Mouse (Mus musculus) subcutaneous adipose tissue, adult 2 months (tissue): Measurements from ENCODE around the gene Dennd4b. TPM values are rescaled to one million over a fixed set of nuclear protein-coding genes. Genes with fewer than 3 reads are reported as not detected.

Experiments
- polyA plus RNA-seq: library from polyadenylated mRNA; depleted of rRNA; stranded (reverse); fragments of >200 nt; gene quantifications from 2 replicates; pipeline ENCODE4 v1.2.3, GENCODE M21; 2012; ENCODE audit warnings: low replicate concordance; rRNA removed

Gene Dennd4b
- 21.1 and 31.2 TPM in 2 replicates for polyA plus RNA-seq

GRCm38 (mm10) chr3:90265034-90265931, at the start of gene Dennd4b:
Gene Dennd4b, plus strand, starts transcription at chr3:90265185.

GRCm38 (mm10) chr3:90231507-90232333, 33.3 kb upstream of the Dennd4b start, which contains the start of gene Jtb:
Gene Jtb, plus strand, starts transcription at chr3:90231597.

GRCm38 (mm10) chr3:90242984-90243775, 21.8 kb upstream of the Dennd4b start, which contains the start of gene Creb3l4:
Gene Creb3l4, minus strand, starts transcription at chr3:90243512.

GRCm38 (mm10) chr3:90247960-90248745, 16.8 kb upstream of the Dennd4b start, which contains the start of gene Slc39a1:
Gene Slc39a1, plus strand, starts transcription at chr3:90248172.

GRCm38 (mm10) chr3:90253653-90254418, 11.1 kb upstream of the Dennd4b start, which contains the start of gene Crtc2:
Gene Crtc2, plus strand, starts transcription at chr3:90254163.

GRCm38 (mm10) chr3:90292345-90293275, 27.6 kb downstream of the Dennd4b start, which contains the start of gene Gatad2b:
Gene Gatad2b, plus strand, starts transcription at chr3:90293178.

Other genes with a start within 250 kb of the Dennd4b start
- gene 4933434E20Rik, start 213.5 kb upstream of the Dennd4b start, polyA plus RNA-seq, result 60.2 and 69.1 TPM in 2 replicates
- 109 and 164 TPM in 2 replicates for gene Ubap2l, start 212.6 kb upstream of the Dennd4b start, polyA plus RNA-seq
- gene Tpm3, start 192.5 kb upstream of the Dennd4b start, polyA plus RNA-seq, result 100 and 134 TPM in 2 replicates
- gene Nup210l, start 161.1 kb upstream of the Dennd4b start, polyA plus RNA-seq, result 0.34 and 0.58 TPM in 2 replicates
- 1,404 and 2,636 TPM in 2 replicates for gene Rps27, start 51.5 kb upstream of the Dennd4b start, polyA plus RNA-seq
- 13.9 and 16.1 TPM in 2 replicates for gene Rab13, start 51.5 kb upstream of the Dennd4b start, polyA plus RNA-seq
- 66.6 and 78.7 TPM in 2 replicates for gene Jtb, start 33.6 kb upstream of the Dennd4b start, polyA plus RNA-seq
- 1.4 and 2.9 TPM in 2 replicates for gene Creb3l4, start 21.7 kb upstream of the Dennd4b start, polyA plus RNA-seq
- gene Slc39a1, start 17.0 kb upstream of the Dennd4b start, polyA plus RNA-seq, result 123 and 129 TPM in 2 replicates
- 49.7 and 72.4 TPM in 2 replicates for gene Crtc2, start 11.0 kb upstream of the Dennd4b start, polyA plus RNA-seq
- gene Gatad2b, start 28.0 kb downstream of the Dennd4b start, polyA plus RNA-seq, result 21.2 and 31.8 TPM in 2 replicates
- 17.7 and 47.6 TPM in 2 replicates for gene Slc27a3, start 124.8 kb downstream of the Dennd4b start, polyA plus RNA-seq
- gene Ints3, start 168.4 kb downstream of the Dennd4b start, polyA plus RNA-seq, result 30.1 and 42.9 TPM in 2 replicates
- gene Npr1, start 200.7 kb downstream of the Dennd4b start, polyA plus RNA-seq, result 104 and 143 TPM in 2 replicates
- 21.6 and 39.3 TPM in 2 replicates for gene Ilf2, start 210.9 kb downstream of the Dennd4b start, polyA plus RNA-seq
- gene Snapin, start 225.8 kb downstream of the Dennd4b start, polyA plus RNA-seq, result 45.0 and 49.4 TPM in 2 replicates
- 31.3 and 57.5 TPM in 2 replicates for gene Chtop, start 244.3 kb downstream of the Dennd4b start, polyA plus RNA-seq
- gene S100a1, start 249.2 kb downstream of the Dennd4b start, polyA plus RNA-seq, result 163 and 272 TPM in 2 replicates
- gene S100a13, start 249.2 kb downstream of the Dennd4b start, polyA plus RNA-seq, result 81.9 and 200 TPM in 2 replicates